Mouse (Mus musculus) C2C12 (cell line): ENCODE measurements around the gene Npc2. TPM values are rescaled to one million over a fixed set of nuclear protein-coding genes. Genes with fewer than 3 reads are reported as not detected.
A peak's percentile ranks its signal among the peaks of the same experiment; 100 is the strongest.

Experiments
- H3K27me3 ChIP-seq: one replicate; pipeline ENCODE4 v1.6.1; 2011; ENCODE audit not compliant: control insufficient read depth, insufficient read depth, insufficient read length
- H3K36me3 ChIP-seq: one replicate; pipeline ENCODE4 v1.6.1; 2011; ENCODE audit not compliant: control insufficient read depth, insufficient read depth
- H3K4me3 ChIP-seq: one replicate; pipeline ENCODE4 v1.5.1; 2011; ENCODE audit warnings: mild to moderate bottlenecking, control low read depth; ENCODE audit not compliant: poor library complexity, insufficient read depth, severe bottlenecking
- H3K79me2 ChIP-seq: one replicate; pipeline ENCODE4 v1.6.1; 2011; ENCODE audit not compliant: control insufficient read depth, insufficient read depth
- H3K79me3 ChIP-seq: one replicate; pipeline ENCODE4 v1.6.1; 2011; ENCODE audit warnings: low read depth, control low read depth
- H3ac ChIP-seq: one replicate; pipeline ENCODE3; 2011; ENCODE audit warnings: low read depth; ENCODE audit not compliant: control insufficient read depth, insufficient read length
- CEBPB ChIP-seq: IDR thresholded peaks from one replicate; pipeline ENCODE4 v1.6.1; 2011; ENCODE audit warnings: low read depth, mild to moderate bottlenecking, control low read depth, moderate library complexity
- CTCF ChIP-seq: IDR thresholded peaks from one replicate; pipeline ENCODE4 v1.5.1; 2011; ENCODE audit not compliant: control insufficient read depth, insufficient read depth, insufficient read length
- FOSL1 ChIP-seq: IDR thresholded peaks from one replicate; pipeline ENCODE4 v1.8.0; 2011; ENCODE audit warnings: mild to moderate bottlenecking, low read length; ENCODE audit not compliant: poor library complexity, insufficient read depth, severe bottlenecking
- MAX ChIP-seq: IDR thresholded peaks from one replicate; pipeline ENCODE4 v1.6.1; 2011; ENCODE audit warnings: mild to moderate bottlenecking, control low read depth
- MYOD1 ChIP-seq: IDR thresholded peaks from one replicate; pipeline ENCODE4 v1.6.1; 2011; ENCODE audit warnings: low read depth; ENCODE audit not compliant: control insufficient read depth, insufficient read length
- MYOG ChIP-seq: IDR thresholded peaks from one replicate; pipeline ENCODE4 v1.6.1; 2011; ENCODE audit not compliant: control insufficient read depth, insufficient read length; ENCODE audit errors: extremely low read depth
- USF1 ChIP-seq: IDR thresholded peaks from one replicate; pipeline ENCODE4 v1.6.1; 2011; ENCODE audit warnings: low read depth, mild to moderate bottlenecking, control low read depth, moderate library complexity
- polyA plus RNA-seq: library from polyadenylated mRNA; unstranded; fragments of >200 nt; fragmentation: generic; extraction: Trizol; gene quantifications from one replicate; pipeline ENCODE4 v1.2.1, GENCODE M21; 2012; ENCODE audit warnings: missing spikeins

The Npc2 gene
- polyA plus RNA-seq, 1 experiment = 226 TPM

DNA sequence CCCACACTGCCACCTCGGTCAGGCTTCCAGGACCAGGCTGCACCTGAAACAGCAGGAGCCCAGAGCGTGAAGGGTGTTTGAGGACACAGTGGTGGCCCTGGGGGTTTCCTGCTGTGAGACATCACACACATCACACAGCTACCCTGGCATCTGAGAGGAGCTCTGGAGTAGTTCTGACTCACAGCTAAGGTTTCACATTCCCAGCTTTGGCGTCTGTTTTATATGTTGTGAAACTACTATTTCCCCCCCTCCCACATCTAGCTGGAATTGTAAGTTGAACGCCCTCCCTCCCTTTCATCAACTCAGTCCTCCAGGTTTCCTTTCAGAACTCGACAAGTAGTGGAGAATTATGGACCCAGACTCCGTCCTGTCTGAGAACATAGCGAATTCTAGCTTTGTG is 8.2 kb downstream of the Npc2 start:
- Histone ChIP-seq H3K36me3 (peaks cover 84% of the 10 kb centered on the region), H3K79me3 (peaks cover 36% of the 10 kb centered on the region), H3K79me2 (peaks cover 73% of the 10 kb centered on the region), H3K27me3 (no peaks in the 10 kb centered on the region), H3ac (no peak overlapping the region), H3K4me3 (no peak overlapping the region)
- TF ChIP-seq MYOD1 (no peak), USF1 (no peak), FOSL1 (no peak), CEBPB (no peak), MYOG (no peak), MAX (no peak), CTCF (no peak)

GRCm38 (mm10) chr12:84763577-84764218 is 9.3 kb downstream of the Npc2 start:
- Histone ChIP-seq H3K36me3 (peaks cover 85% of the 10 kb centered on the region), H3K79me2 (peaks cover 62% of the 10 kb centered on the region), H3K79me3 (peaks cover 29% of the 10 kb centered on the region), H3K27me3 (no peaks in the 10 kb centered on the region), H3K4me3 (no peak overlapping the region), H3ac (no peak overlapping the region)
- no peak for TF ChIP-seq FOSL1
- no peak for TF ChIP-seq CTCF
- TF ChIP-seq MAX = no peak
- no peak for TF ChIP-seq MYOG
- TF ChIP-seq CEBPB = no peak
- TF ChIP-seq USF1 = no peak
- no peak for TF ChIP-seq MYOD1

DNA sequence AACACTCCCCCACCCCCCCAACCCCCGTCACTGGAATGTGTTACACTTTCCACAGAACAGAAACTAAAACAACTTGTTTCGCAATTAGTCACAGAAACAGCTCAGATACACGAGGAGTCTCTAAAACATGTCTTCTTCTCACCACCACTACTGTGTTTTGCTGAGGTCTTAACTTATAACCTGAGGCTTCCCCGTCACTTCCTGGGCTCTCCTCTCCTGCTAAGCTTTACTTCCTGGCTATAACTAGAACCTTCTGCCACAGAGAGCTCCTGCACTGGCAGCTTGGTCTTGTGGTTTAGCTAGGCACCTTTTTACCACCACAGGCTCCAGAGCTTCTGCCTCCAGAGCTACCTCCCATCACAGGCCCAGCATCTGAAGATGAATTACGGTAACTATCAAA is 10.4 kb downstream of the Npc2 start:
- Histone ChIP-seq H3K36me3 (peaks cover 85% of the 10 kb centered on the region), H3ac (no peak overlapping the region), H3K79me2 (peaks cover 50% of the 10 kb centered on the region), H3K4me3 (no peak overlapping the region), H3K79me3 (peaks cover 24% of the 10 kb centered on the region), H3K27me3 (no peaks in the 10 kb centered on the region)
- TF ChIP-seq FOSL1 (no peak), MYOG (no peak), MAX (no peak), CEBPB (peak; percentile 71), MYOD1 (no peak), USF1 (no peak), CTCF (no peak)

DNA sequence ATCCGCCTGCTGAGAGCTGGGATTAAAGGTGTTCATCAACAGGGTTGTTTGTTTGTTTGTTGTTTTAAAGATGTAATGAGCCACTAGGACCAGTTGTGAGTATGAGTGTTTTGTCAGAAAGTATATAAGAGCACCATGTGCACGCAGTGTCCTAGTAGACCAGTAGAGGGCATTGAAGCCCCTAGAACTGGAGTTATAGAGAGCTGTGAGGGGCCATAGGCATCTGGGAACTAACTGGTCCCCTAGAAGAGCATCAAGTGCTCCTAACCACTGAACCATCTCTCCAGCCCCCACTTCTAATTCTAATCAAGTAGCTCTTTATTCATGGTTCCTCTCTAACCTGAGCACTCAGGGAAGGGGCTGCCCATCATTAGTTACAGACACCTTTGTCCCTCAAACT is 13.9 kb downstream of the Npc2 start:
- TF ChIP-seq FOSL1 (no peak), CTCF (no peak), USF1 (no peak), CEBPB (no peak), MAX (no peak), MYOG (no peak), MYOD1 (no peak)
- Histone ChIP-seq H3K4me3 (no peak overlapping the region), H3ac (no peak overlapping the region), H3K36me3 (peaks cover 84% of the 10 kb centered on the region), H3K79me2 (peaks cover 29% of the 10 kb centered on the region), H3K79me3 (peaks cover 8% of the 10 kb centered on the region), H3K27me3 (no peaks in the 10 kb centered on the region)

DNA sequence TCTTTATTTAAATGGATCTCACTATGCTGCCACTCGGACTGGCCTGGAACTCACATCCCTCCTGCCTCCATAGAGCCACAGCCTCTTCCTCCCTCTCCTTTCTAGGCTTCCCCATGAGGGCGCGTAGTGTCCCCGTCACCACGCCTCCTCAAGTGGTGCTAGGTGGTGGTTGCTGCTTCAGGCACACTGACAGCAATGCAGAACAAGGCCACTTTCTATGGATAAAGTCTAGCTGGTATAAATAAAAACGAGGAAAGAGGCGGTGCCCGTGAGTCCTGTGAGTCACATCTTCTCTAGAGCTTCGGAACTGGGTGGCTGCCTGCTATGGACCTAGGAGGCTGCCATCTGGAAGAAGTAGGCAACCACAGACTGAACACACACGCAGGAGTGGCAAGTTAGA is 16.9 kb downstream of the Npc2 start:
- Histone ChIP-seq H3K36me3 (peaks cover 55% of the 10 kb centered on the region), H3K27me3 (no peaks in the 10 kb centered on the region), H3K4me3 (no peak overlapping the region), H3ac (no peak overlapping the region), H3K79me2 (peaks cover 4% of the 10 kb centered on the region), H3K79me3 (no peaks in the 10 kb centered on the region)
- TF ChIP-seq MAX = no peak
- no peak for TF ChIP-seq FOSL1
- no peak for TF ChIP-seq CEBPB
- no peak for TF ChIP-seq MYOG
- TF ChIP-seq CTCF = no peak
- no peak for TF ChIP-seq USF1
- no peak for TF ChIP-seq MYOD1

DNA sequence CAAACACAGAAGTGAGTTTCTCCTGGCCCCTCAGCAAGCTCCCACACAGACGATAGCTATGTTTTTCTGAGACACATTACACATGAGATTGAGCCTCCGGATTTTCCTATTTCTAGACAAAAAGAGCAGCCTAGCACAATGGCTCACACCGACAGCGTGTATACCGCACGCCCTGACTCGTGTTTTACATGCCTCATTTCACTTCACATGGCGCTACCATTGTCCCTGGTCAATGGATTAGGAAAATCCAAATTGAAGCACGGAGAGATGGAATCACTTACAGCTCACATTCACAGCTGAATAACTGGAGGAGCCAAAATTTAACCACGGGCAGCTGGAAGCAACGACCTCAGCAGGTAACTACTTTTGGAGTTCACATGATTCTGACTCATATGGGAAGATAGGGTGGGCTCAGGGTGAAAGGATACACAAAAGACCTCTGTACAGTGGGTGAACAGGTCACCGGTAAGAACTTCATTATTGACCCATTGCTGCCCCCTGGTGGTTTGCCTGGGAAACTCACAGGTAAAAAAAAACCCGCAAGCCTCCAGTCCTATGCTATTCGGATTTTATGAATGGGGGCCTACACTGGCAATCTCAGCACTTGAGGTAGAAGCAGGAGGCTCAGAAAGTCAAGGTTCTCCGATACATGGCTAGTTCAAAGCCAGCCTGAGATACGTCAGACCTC is 17.8 kb downstream of the Npc2 start:
- Histone ChIP-seq H3K36me3 (peaks cover 47% of the 10 kb centered on the region), H3K27me3 (no peaks in the 10 kb centered on the region), H3K4me3 (no peak overlapping the region), H3ac (no peak overlapping the region), H3K79me2 (no peaks in the 10 kb centered on the region), H3K79me3 (no peaks in the 10 kb centered on the region)
- TF ChIP-seq FOSL1 = no peak
- TF ChIP-seq CEBPB = no peak
- TF ChIP-seq MYOG = no peak
- no peak for TF ChIP-seq MYOD1
- TF ChIP-seq USF1 = no peak
- TF ChIP-seq CTCF = no peak
- TF ChIP-seq MAX = no peak
